Mouse (Mus musculus): ENCODE results near the gene Scd4.

DNA sequence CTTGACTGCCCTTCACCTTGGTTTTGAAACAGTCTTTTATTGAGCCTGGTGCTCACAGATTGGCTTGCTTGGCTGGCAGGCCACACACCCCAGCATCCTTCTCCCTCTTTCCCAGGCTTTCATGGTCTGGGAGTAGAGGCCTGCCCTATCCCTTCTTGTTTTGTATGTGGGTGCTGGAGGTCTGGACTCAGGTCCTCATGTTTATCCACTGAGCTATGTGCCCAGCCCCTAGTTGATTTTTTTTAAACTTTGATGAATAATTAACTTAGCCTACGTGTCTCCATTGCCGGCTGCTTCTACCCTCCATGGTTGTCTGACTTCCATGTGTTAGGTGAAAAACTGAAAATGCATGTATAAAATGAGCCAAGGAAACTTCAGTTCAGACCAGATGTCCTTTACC is 3.3 kb upstream of the Scd4 start:
- TF ChIP-seq CTCF (IDR thresholded peaks at IDR 0.05; ENCODE audit: low read depth, low read length) (no peak), TAL1 (conservative IDR thresholded peaks at IDR 0.05; ENCODE audit: low read depth, low read length) (no peak), GATA1 (IDR thresholded peaks at IDR 0.05; ENCODE audit: borderline replicate concordance, low read length) (no peak)
